Mouse (Mus musculus) left cerebral cortex, postnatal 10 days (tissue): ENCODE measurements around the gene Rbm45. TPM values are rescaled to one million over a fixed set of nuclear protein-coding genes. Genes with fewer than 3 reads are reported as not detected.

ENCODE experiments used
- DNase-seq, 2 experiments: peaks; one replicate each; pipeline ENCODE4 v3.0.0; 2021 to 2022; ENCODE audit warnings: low spot score in 2 of 2, mixed read lengths in 1 of 2; ENCODE audit errors: extremely low spot score in 1 of 2
- intact Hi-C: fragments of 180-260 bp; cut with DNase I; formaldehyde crosslinking; loops from one replicate; pipeline ENCODE4 v1.15.1; 2025
- total RNA-seq, 2 experiments: library from RNA; stranded (reverse); gene quantifications; 2 replicates each; pipeline ENCODE4 v1.2.3; 2021

The Rbm45 gene
- total RNA-seq: 10 to 100 TPM; 41.9 to 42.0 TPM

DNA sequence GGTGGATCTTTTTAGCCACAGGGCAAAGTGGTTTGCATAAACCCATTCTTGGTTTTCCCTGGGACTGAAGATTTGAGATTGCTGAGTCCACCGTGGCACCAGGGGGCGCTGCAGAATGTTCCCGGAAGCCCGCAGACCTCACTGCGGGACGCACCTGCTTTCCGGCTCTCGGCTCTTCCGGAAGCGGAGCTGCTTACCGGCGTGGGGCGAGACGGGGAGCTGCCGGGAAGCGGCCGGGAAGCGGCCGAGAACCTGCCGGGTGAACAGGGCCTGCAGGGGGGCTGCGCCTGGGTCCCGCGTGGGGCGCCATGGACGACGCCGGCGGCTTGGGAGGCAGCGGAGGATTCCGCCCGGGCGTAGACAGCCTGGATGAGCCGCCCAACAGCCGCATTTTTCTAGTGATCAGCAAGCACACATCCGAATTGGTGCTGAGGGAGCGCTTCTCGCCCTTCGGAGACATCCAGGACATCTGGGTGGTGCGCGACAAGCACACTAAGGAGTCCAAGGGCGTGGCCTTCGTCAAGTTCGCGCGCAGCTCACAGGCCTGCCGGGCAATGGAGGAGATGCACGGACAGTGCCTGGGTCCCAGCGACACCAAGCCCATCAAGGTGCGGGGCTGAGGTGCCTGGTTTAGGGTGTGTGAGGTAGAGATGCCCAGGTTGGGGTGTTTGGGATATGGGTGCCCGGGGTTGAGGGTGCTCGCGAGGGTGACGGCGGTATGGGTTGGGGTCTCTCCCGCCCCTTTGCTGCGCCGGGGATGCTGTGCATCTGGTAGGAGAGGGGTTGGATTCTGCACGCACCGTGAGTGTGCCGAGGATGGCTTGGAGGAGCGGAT is at the start of gene Rbm45:
Gene Rbm45 (plus strand): TSS at position 164 of the 835 bp plus-strand sequence.
- intact Hi-C loops: no loop called here
- peak; percentile 83 to 92 for DNase-seq

- intact Hi-C loops: no loop called here
- no peak for DNase-seq
These were observed 49.4 kb upstream of the Rbm45 start for GRCm38 (mm10) chr2:76320336-76320735.

- intact Hi-C loops: no loop called here
- no peak for DNase-seq
These were observed 46.5 kb upstream of the Rbm45 start for GRCm38 (mm10) chr2:76323185-76323875.

GRCm38 (mm10) chr2:76324463-76324862 is 45.3 kb upstream of the Rbm45 start:
- intact Hi-C loops: no loop called here

GRCm38 (mm10) chr2:76326161-76326560 is 43.6 kb upstream of the Rbm45 start:
- intact Hi-C loops: no loop called here
- DNase-seq: no peak

More at GRCm38 (mm10) chr2:76324463-76324862, 45.3 kb upstream of the Rbm45 start:
- DNase-seq: no peak

- intact Hi-C loops: loop anchor here (10.0 kb wide), 1 partner anchor 205 kb away; no protein-coding TSS in a partner anchor
- DNase-seq: no peak
These were observed 39.7 kb upstream of the Rbm45 start for GRCm38 (mm10) chr2:76330081-76330480.

DNA sequence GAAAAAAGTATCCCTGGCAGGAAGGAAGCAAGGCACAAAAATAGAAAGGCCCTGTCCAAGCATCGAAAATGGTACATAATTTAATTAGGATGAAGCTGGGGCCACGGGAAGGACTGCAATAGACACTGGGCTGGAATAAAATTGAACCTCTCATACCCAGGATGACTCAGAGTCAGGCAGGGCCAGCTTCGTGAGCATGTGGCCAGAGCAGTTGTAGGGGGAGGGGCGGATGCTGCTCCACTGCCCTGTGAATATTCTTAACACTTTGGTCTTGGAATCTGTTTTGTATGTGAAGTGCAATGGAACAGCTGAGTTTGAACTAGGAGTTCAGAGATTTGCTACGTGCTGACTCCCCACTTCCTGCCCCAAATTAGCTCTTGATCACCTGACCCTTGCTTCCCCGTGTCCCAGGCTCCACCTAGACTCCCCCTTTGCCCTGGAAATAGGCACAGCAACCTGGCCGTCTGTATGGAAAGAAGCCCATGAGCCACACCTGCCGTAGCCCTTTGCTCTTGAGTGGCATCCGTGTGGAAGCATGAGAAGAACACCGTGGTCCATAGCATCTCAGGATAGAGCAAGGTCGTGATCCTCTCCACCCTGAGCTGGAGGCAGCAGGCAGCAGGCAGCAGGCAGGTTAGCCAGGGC is 37.5 kb upstream of the Rbm45 start:
- DNase-seq: no peak
- intact Hi-C loops: loop anchor here (10.0 kb wide), 1 partner anchor 207 kb away; no protein-coding TSS in a partner anchor

DNA sequence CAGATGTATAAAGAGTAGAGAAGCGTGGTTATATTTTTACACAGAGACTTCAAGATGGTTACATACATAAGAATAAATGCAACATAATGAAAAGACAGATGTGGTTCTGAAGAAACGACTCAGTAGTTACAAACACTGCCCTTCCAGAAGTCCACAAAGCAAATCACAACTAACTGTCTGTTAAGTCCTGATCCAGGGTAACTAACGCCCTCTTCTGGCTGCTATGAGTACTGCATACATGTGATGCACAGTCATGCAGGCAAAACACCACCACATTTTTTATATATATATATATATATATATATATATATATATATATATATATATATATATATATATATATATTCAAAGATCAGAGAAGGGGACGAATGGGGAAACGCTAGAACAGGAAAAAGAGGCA is 35.2 kb upstream of the Rbm45 start:
- no peak for DNase-seq
- intact Hi-C loops: loop anchor here (10.0 kb wide), 1 partner anchor 210 kb away; no protein-coding TSS in a partner anchor

DNA sequence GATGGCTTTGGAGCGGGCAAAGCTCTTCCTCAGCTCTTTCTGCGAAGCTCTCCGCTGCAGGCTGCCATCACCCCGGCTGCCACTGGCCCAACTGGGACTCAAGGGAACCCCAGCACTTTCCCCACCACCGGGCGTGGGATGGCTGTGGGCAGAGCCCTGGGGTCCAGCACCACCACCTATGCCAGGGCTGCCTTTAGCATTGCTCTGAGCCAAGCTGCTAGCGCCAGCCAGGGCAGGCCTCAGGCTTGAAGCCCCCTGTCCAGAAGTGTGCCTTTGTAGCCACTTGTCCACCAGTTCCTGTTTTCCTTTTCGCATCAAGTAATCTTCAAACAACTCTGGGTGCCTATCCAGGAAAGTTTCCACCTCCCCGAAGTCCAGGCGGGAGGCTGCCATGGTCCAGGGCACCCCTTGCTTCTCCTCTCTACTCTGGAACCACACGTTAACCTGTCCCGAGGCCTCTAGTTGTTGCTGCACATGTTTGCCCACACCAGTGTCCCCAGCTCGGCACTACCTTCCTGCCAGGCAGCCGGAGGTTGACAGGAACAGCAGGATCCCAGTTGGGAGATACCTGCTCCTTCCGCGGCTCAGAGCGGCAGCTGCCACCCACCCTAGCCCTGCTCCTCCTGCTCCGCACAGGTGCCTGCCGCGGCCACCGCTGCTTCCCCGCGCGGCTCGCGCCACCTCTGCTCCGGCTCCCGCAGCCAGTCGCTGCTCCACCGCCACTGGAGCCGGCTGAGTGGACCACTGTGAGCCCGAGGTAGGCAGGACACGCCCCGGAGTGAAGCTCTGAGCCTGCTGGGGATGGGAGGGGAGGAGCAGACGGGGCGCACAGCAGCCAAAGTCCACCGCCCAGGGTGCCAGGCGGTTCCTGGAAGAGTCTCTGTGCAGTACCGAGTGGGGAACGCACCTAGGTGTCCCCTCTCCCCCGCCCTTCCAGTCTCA is 31.3 kb upstream of the Rbm45 start, which contains the start of gene Pde11a:
Gene Pde11a (minus strand): TSS at position 560 of the 942 bp plus-strand sequence.
- DNase-seq: peak in 1 of 2 experiments; percentile 47
- intact Hi-C loops: loop anchor here (10.0 kb wide), 1 partner anchor 214 kb away; no protein-coding TSS in a partner anchor

DNA sequence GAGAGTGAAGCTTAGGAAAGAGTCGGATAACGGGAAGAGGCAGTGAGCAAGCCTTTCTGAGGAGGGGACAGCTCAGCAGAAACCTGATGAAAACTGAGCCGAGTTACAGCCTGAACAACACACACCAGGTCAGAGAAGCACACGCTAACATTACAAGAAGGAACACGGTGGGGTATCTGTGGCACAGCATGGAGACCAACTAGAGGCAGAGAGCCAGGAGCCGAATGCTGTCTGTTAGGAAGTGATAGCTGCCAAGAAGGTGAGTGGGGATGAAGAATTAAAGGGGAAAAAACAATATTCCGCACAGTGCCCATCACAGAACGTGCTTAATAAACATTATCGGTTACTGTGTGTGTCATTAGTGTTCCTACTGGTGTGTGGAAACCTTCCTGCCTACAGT is 27.6 kb upstream of the Rbm45 start:
- intact Hi-C loops: no loop called here
- no peak for DNase-seq

GRCm38 (mm10) chr2:76347839-76348238 is 21.9 kb upstream of the Rbm45 start:
- intact Hi-C loops: no loop called here
- no peak for DNase-seq

DNA sequence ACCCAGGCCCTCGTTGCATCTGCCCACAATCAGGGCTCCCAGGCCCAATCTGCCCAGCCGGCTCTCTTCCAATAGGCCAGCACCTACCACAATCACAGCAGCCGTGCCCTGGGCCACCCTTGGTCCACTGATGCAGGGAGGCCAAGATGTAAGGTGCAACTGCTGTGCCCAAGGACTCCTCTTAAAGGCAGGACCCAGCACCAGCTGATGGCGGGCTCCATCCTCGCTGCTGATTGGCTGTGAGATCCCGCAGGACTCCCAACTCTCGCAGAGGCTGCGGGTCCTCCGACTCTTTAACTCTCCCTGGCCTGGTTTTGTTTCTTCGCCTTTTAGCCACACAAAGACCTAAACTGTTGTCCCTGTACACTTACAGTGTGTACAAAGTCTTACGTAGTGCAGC is 9.6 kb upstream of the Rbm45 start, which contains the start of gene Cyct:
Gene Cyct (minus strand): TSS at position 225 of the 400 bp plus-strand sequence.
- no peak for DNase-seq
- intact Hi-C loops: loop anchor here (5.0 kb wide), 2 partner anchors 103 to 243 kb away; no protein-coding TSS in a partner anchor

GRCm38 (mm10) chr2:76362111-76362510 is 7.7 kb upstream of the Rbm45 start:
- DNase-seq: peak in 1 of 2 experiments; percentile 28
- intact Hi-C loops: loop anchor here (5.0 kb wide), 2 partner anchors 105 to 245 kb away; no protein-coding TSS in a partner anchor

- intact Hi-C loops: loop anchor here (2.0 kb wide), 1 partner anchor 253 kb away; no protein-coding TSS in a partner anchor
- no peak for DNase-seq
These were observed 4.0 kb upstream of the Rbm45 start for GRCm38 (mm10) chr2:76365811-76366210.

GRCm38 (mm10) chr2:76367188-76367922 is 2.4 kb upstream of the Rbm45 start:
- intact Hi-C loops: loop anchor here (2.0 kb wide), 1 partner anchor 251 kb away; no protein-coding TSS in a partner anchor
- DNase-seq: peak; percentile 60 to 81

- no peak for DNase-seq
- intact Hi-C loops: no loop called here
These were observed 723 bp upstream of the Rbm45 start for GRCm38 (mm10) chr2:76368861-76369660.

DNA sequence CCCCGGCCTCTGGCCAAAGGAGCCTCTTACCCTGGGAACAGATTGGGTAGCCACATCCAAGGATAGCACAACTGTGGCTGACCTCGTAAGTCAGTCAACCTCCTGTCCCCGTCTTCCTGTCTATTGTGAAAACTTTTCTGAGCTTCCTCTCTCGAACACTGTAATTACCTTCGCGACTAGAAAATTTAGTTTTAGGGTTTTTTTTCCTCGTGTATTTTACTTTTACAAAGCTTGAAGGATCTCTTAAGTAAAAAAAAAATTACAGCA is 805 bp downstream of the Rbm45 start:
- DNase-seq: no peak
- intact Hi-C loops: no loop called here
